Mouse (Mus musculus): ENCODE measurements around the gene Pamr1.

Gene Pamr1

GRCm38 (mm10) chr2:102549611-102550266 lies at the start of gene Pamr1:
Gene Pamr1 (plus strand): TSS chr2:102550012.
- peak; percentile 10 to 30 for DNase-seq

DNA sequence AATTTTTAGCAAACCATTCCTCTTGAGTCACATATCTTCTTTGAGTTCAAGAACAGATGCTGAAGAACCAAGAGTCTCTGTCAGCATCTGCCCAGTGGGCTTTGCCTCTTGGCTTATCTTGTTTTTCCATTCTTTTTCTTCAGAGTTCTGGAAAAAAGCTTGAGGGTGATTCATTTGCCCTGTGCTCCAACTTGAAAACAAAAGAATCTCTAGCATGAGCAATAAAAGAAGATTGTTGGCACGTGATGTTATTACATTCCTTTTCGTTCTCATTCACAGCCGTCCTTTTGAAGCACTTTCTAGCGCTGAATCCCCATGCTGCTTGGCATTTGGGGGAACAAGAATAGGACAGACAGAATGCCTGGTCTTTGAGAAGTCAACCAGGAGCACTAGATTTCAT lies 42.2 kb upstream of the Pamr1 start:
- DNase-seq, result no peak

- DNase-seq, result no peak
These were observed 41.7 kb upstream of the Pamr1 start for GRCm38 (mm10) chr2:102508154-102508553.

DNA sequence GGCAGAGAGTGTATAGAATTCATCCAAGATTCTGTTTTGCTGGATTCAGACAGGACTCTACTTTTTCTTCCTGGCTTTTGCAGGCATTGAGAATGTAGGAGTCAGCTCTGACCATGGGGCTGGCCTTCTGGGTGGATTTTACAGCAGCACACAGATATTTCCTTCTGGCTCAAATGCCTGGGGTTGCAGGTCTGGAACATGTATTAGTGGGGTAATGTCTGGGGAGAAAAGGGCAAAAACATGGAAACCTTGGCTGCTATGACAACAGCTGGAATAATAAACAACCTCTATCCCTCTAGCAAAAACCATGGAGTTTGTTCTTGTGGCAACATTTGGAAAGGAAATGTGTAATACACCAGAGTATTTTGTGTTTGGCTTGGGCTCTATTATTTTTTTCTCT lies 29.9 kb upstream of the Pamr1 start:
- no peak for DNase-seq

GRCm38 (mm10) chr2:102527563-102527962 lies 22.2 kb upstream of the Pamr1 start:
- no peak for DNase-seq

- no peak for DNase-seq
These were observed 16.4 kb upstream of the Pamr1 start for GRCm38 (mm10) chr2:102533437-102533836.

DNA sequence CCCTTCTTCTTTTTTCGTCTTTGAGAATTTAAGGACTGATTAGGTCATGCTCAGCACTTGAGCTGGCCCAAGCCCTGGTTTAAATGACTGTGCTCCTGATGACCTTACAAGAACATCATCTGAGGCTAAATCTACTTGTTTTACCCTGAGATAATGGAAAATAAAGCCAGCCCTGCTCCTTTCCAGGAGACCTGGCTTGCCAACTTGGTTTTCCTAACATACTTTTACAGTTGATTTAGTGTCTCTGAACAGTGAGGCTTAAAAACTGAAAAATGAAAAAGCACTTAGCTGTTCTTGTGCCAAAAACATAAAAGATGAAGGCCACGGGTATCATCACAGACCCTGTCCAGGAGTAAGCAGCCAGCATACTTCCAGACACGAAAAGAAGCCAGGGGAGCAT lies 13.0 kb upstream of the Pamr1 start:
- DNase-seq, result no peak

DNA sequence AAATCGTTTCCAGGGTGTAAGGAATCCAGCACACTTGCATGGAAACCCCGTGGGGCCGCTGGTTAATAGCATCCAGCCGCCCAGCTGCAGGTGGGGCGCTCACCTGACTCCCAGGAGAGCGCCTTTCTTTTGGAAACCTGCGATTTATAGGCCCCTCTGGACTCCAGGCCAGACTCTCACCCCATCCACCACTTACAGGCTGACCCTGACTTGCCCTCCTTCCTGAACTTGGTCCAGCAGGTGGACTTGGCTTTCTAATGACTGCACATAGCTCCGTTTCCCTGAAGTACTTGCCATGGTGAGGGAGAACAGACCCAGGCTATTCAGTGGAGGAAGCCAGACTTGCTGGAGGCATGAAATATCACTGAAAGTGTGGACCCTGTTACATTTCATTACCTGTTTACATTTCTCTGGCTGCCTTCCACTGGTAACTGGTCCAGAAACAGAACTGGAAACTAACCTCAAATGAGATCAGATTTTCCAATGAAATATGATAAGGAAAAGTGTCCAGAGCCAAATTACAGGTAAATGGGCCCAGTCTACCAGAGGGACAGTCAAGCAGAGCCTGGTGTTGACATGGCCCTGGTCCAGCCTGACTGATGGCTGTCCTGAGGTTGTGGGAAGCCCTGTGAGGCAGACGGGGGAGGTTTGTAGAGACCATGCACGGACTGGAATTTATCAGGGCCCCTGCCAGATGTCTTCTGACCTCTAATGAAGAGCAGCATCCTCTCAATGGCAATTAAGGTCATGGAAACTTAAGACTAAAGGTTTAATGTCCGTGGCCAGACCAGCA lies 9.2 kb upstream of the Pamr1 start:
- no peak for DNase-seq

- DNase-seq, result no peak
These were observed 8.2 kb upstream of the Pamr1 start for GRCm38 (mm10) chr2:102541404-102542125.

DNA sequence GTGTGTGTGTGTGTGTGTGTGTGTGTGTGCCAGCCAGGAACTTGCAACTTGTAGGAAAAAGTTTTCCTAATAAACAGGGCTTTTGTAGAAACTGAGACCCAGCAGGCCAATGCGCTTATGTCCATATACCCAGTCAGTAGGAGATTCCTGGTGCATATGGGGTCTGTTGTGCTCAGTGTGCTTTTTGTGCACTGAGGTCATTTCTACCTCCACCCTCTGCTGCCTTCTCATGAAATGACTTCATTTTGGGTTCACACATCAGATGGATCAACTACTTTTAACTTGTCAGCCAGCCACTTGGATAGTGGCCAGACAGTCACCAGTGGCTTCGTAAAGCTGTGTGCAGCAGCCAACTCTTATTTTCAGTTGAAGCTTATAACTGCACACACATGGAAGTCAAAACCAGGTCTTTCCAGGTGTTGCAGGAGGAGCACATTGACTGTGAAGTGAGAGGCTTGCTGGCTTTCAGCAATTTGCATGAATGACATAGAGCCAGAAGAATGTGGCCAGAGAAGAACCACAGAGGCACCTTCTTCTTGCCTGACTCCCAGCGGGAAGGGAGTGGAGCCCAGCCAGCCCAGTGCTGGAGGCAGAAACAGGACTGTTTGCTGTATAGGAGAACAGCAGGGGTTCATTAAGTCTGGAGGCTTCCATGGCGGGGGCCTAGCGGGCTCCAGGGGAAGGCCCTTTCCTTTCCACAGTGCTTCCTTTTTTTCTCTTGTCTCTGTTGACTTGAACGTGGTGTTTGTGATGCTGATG lies 5.7 kb upstream of the Pamr1 start:
- DNase-seq, result no peak

DNA sequence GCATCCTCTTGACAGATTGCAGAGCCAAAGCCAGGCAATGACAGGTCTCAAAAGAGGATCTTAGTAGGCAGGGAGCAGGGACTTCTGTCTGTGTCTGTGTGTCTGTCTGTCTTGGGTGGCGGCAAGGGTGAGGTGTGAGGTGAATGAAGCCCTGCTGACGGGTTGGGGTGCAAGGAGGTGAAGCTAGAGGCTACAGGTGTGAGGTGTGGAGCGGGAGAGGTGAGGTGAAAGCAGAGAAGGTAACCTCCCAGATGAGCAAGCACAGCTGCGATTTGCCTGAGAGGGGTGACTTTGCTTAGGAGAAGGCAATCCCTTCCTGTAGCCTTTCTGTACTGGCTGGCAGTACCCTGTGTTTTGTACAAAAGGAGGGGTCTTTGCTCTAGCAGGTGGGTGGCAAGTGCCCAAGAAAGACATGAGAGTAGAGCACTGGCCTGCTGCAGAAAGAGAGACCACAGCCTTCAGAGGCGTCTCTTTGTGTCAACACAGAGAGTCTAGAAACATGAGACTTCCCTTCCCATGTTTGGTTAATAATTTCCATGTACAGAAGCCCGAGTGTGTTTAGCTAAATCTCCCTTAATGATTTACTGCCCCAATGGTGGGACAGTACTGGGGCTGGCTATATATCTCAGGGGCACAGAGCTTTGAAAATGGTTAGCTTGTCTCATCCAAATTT lies 1.2 kb downstream of the Pamr1 start:
- no peak for DNase-seq

DNA sequence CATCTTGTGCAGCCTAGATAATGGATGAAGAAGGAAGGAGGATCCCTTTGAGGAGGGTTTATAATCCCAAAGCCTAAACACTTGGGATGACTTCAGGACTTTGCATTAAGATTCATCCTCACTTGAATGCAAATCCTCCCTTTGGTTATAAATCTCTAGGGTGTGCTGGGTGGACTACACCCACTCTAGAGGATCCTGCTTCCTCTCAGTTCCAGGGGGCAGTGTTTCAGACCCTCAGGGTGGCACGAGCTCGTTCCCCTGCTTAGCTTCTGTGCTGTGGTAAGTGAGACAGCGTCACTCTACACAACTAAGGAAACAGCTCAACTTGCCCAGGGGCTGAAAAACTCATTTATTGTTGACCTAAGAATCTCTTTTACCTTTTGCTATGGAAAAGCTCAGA lies 1.8 kb downstream of the Pamr1 start:
- DNase-seq, result no peak

DNA sequence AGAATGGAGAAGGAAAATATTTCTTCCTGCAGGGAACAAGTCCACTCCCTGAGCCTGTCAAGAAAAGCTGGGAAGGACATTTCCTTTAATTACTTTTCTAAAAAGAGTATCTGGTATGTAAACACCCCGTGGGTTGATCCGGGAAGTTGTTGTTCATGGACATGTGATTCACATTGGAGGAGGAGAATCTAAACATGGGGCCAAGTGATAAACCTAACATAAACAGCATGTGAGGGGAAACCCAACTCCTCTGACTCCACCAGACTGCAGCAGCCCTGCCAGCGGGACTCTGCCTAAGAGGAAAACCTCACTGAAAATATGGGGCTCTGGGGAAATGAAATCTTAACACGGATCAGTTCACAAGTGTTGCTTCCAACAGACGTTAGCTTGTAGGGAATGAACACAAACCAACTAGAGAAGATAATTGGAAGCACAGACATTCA lies 2.3 kb downstream of the Pamr1 start:
- no peak for DNase-seq

DNA sequence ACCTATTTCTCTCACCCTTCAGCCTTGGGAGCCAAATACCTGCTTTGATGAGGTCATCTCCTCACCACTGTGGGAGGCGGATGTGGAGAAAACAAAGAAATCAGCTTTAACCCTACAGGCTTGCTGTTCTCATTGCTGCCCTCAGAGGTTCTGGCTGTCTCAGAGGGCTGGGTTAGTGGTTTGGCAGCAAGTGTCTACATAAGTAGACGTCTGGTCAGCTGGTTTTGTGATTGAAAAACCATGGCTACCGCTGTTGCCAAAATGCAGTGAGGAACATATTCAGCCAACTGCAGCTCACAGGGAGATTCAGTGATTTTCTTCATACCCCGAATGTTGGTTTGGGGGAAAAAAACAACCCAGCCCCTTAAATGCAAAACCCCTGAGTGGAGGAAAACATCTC lies 7.3 kb downstream of the Pamr1 start:
- DNase-seq, result no peak

GRCm38 (mm10) chr2:102558965-102559364 lies 9.2 kb downstream of the Pamr1 start:
- DNase-seq, result no peak

- DNase-seq, result no peak
These were observed 14.0 kb downstream of the Pamr1 start for GRCm38 (mm10) chr2:102563848-102564247.

- DNase-seq, result no peak
These were observed 29.4 kb downstream of the Pamr1 start for GRCm38 (mm10) chr2:102579248-102579647.

GRCm38 (mm10) chr2:102589977-102590376 lies 40.2 kb downstream of the Pamr1 start:
- DNase-seq, result peak; percentile 29 to 47

GRCm38 (mm10) chr2:102594535-102594934 lies 44.7 kb downstream of the Pamr1 start:
- no peak for DNase-seq

GRCm38 (mm10) chr2:102595395-102596130 lies 45.8 kb downstream of the Pamr1 start:
- no peak for DNase-seq

- no peak for DNase-seq
These were observed 49.3 kb downstream of the Pamr1 start for GRCm38 (mm10) chr2:102598911-102599721.
